Mouse (Mus musculus) lung, postnatal 4 days (tissue): ENCODE data around the gene Tarsl2.

ENCODE experiments used
- DNase-seq, 2 experiments: peaks; one replicate each; pipeline ENCODE4 v3.0.0; 2021

Gene Tarsl2

DNA sequence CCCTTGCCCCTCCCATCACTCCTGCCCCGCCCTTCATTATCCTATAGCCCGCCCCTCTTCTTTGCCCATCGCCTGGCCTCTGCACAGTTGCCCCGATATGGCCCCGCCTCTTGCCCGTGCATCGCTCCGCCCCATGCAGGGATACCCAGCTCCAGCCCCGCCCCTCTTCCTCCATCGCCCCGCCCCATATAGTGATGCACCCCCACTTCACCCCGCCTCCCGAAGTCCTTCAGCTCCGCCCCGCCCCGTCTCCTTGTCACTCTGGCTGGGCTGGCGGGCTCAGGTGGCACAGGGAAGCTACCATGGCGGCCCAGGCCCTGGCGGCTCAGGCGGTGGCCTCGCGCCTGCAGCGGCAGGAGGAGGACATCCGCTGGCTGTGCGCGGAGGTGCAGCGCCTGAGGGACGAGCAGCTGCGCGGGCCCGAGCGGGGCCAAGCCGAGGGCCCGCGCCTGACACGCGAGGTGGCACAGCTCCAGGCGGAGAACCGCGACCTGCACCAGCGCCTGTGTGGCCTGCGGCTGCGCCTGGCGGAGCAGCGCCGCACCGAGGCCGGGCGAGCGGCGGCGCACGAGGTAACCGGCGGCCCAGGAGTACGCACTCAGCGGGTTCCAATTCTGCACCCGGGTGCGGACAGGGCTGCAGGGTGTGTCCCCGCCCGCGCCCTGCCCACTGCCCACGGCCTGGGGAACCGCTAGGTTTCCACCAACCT, at the start of gene Tarsl2:
Tarsl2 (plus strand) TSS at position 256 of the 709 bp plus-strand sequence.
- DNase-seq, result peak; percentile 94 to 97

DNA sequence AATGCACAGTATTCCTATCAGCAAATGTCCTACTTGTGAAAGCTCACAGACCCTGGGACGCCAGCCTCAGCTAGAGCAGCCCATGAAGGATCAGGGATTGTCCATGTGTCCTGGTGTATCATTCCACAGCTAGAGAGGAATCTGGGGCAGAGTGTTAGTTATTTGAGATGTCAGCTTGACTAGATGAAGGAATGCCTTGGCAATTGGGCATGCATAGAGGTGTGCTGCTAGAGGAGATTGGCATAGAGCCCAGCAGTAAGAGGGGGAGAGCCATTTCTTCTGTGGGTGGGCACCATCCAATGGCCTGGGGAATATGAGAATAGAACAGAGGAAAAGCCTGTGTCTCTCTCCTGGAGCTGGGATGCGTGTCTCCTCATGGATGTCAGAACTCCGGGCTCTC, 38.6 kb upstream of the Tarsl2 start:
- no peak for DNase-seq

DNA sequence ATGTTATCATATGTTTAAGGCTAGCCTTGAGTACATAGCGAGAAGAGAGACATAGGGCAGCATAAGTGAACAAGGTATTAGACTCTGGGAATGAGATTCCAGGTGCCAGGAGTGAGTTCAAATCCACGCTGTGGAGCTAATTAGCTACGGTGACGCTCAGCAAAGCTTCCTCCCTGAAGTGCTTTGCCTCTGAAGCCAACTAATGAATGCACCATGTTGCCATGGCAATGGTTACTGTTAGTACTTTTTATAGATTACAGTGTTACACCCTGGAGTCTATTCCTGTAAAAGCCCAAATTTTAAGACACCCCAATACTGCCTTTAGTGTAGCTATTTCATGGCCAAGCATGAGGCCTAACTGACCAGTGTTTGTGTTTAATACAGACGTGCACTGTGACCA, 37.7 kb upstream of the Tarsl2 start:
- no peak for DNase-seq

DNA sequence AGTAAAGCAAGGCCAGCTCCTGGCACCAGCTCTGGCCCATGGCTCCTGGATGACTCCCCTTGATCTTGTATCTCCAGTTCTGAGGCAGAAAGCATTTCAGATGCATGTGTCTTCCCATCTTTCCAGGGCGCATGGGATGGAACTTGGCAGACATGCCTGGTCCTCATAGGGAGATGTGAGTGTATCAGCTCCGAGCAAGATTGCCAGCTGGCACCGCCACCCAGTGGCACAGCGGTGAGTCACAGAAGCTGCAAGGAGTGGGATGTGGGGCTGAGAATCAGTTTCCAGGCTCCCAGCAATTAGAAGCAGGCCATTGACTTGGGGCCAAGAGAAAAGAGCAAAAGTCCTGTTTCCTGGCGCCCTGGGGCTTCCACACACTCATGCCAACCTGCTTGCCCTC, 34.5 kb upstream of the Tarsl2 start:
- peak; percentile 6 to 26 for DNase-seq

DNA sequence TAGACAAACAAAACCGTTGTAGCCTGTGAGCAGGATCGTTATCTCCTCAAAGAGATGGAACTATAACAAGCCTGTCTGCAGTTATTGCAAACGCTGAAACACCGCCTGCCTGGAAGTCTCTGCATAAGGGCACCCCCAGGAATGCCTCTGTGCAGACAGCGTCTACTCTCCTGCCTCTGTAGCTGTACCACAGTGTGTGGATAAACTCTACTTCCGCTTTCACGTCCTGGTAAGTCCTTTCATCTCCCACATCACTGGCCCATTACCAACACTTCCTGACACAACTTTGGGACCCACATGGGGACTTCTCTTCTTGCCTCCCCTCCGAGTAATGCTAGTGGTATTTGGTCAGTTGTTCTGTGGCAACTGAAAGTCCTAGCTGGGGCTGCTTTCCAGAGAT, 34.0 kb upstream of the Tarsl2 start:
- no peak for DNase-seq

DNA sequence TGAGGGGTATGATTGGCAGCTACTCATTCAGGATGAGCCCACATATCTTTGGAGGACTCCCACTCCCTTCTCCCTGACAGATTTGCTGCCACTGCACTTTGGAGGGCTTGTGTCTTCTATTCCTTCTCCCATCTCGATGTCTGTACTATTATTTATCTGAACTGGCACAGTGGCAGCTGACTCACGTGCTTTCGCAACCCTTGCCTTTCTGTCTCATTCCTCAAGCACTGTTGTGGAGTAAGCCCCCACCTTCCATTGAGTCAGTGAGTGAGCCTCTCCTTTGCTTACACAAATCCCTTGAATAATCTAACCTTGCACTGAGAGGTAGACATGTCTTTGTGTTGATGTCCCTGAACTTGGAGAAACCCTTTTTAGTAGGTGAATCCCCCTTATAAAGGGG, 33.4 kb upstream of the Tarsl2 start:
- no peak for DNase-seq

DNA sequence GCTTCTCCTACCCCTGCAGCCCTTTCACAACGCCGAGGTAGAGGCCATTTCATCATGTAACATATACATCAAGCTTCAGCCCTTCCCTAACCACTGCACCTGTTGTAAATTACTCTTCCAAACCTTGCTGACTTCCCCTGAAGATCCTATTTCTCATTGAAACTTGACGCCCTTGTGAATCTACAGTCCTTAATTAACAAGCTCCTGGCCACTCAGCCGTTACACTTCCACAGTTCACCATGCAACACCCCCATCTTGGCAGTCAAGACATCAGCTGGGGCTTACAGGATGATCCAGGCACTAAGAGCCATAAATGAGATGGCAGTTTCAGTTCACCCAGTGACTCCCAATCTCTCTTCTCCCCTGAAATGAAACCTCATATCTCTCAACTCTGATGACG, 31.0 kb upstream of the Tarsl2 start:
- no peak for DNase-seq

DNA sequence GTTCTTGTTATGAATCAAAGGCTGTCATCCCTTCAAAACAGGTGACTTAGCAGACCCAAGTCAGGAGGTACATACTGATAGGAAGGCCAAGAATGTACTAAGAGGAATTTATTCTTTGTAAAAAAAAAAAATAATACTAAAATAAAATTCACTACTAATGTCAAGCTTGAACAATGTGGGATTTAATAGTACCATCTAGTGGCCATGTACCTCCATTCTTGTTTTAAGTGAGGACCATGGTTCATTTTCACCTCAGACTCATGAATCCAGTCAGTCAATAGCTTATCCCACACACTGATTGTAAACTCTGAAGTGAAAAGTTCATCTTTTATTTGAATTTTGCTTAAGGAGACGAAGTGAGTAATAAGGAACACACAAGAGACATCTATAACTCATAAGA, 25.9 kb upstream of the Tarsl2 start:
- no peak for DNase-seq

DNA sequence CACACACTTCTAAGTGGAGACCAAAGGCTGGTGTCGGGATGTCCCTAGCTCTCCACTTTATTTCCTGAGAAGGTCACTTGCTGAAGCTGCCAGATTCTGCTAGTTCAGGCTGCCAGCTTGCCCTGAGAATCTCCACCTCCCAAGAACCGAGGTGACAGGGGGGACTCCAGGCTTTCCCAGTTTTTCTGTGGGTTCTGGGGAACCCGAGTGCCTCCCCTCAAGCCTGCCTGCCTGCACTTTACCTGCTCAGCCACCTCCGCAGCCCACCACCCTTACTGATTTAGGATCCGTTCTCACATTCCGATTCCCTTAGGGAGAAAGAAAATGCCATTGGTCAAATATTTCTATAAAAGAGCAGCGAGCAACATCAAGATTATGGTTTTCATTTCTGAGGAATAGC, 24.0 kb upstream of the Tarsl2 start:
- no peak for DNase-seq

DNA sequence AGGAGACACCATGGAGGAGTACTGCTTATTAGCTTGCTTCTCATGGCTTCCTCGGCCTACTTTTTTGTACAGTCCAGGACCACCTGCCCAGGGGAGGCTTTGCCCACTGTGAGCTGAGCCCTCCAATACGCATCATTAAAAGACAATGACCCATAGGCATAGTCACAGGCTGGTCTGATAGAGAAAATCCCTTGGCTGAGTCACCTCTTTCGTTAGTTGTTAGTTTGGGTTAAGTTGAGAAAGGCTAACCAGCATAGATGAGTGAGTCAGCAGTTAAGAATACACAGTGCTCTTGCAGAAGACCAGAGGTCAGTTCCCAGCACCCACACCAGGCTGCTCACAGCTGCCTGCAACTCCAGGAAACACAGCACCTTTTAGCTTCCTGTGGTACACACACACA, 21.4 kb upstream of the Tarsl2 start:
- no peak for DNase-seq

DNA sequence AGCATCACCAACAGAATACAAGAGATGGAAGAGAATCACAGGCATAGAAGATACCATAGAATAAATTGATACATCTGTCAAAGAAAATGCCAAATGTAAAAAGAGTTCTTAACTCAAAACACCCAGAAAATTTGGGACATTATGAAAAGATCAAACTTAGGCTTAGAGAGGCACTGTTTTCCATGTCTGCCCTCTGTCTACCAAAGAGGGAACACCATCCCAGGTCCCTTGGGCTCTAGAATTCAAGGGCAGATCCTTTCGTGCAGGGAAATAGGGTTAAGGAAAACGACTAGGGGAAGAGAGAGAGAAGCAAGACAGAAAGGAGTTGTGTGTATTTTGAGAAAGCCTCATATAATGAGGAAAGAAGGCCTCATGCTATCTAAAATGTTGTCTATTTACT, 19.2 kb upstream of the Tarsl2 start:
- DNase-seq, result no peak

DNA sequence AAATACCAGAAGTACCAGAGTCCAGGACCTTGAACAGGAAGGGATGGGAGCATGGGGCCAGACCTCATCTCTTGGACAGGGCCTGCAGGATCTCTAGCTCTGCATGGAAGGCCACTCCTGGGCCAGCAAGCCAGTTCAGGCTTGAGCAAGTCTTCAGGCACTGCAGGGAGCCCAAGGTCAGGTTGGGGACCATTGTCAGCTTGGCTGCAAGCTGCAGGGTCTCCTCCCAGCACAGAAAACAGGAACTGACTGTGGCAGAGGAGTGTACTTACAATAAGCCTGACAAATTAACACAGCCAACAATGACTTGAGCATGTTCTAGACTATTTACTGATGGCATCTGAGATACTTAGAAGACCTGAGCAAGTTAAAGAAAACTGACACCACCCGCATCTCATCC, 14.9 kb upstream of the Tarsl2 start:
- no peak for DNase-seq

DNA sequence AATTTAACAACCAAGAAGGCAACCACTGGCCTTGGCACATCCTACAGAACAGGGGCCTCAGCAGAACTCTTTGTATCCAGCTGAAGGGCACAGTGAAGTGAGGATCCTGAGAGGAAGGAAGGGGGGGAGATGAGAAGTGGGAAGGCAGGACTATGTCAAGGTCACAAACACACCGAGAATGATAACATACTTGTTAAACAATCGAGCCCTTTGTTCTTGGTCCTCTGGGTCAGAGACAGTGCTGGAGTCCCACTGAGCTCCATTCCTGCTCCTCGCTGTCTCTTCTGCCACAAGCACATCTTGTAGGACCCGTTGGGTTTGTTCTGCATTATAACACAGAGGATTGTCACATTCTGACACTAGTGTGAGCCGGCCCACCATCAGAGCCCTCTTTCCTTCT, 14.0 kb upstream of the Tarsl2 start:
- DNase-seq, result no peak

DNA sequence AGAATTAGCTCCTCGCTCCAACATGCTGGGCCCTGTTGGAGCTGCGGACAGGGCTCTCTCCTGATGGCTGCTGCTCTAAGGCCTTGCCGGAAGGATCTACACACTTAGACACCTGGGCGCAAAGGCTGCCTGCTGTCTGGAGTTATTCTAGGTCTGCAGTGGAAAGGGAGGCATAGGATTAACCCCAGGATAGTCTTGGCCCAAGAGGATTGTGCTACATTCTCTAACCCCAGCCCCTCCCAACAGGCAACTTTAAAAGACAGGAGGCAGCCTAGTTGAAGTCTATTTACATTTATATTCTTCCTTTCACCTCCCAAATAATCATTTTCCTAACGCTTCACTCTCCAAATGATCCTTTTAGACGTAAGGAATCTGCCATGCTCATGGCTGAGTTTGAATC, 8.9 kb upstream of the Tarsl2 start:
- DNase-seq, result no peak

DNA sequence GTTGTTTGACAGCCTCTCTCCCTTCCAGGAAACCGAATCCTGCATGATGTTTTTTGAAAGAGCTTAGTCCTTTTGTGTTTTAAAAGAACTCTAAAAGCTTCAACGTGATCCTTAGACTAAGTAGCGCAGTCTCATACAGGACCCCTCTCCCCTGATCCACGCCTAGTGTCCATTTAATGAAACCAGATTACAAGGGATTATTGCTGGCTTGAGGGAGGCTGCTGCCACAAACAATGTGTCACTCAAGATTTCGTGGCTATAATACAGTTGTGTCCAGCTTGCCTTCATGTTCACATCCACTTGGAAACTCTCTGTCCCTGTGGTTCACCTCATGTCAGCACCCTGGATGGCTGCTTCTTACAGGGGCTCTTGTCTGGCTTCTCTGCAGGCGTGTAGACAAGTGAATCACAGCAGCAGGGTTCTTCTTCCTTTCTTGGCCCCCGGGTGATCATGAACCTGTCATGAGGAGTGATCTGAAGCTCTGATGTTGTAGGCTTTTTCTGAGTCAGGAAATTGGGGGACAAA, 8.3 kb upstream of the Tarsl2 start:
- no peak for DNase-seq

DNA sequence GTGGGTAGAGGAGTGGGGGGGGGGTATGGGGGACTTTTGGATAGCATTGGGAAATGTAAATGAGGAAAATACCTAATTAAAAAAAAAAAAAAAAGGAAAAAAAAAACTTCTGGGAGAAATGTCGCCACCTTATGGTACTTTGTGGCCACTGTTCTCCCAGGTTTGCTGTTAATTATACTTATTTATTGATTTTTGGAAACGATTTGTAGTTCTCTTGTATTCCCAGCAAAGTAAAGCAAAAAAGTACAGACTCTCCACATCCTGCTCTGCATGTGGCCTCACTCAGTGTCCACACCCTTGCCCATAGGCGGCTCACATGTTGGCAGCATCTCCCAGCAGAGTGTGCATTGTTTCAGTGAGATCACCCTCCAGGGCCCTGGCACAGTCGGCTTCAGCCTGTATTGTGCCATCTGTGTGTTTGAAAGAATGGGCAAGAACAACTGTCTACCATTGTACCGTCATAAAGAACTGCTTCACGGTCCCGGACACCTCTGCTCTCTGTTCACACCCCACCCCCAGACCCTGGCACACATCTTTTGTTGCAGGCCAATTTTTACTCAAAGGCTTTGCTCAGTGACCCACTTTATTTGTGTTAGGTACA, 6.4 kb upstream of the Tarsl2 start:
- DNase-seq, result no peak

DNA sequence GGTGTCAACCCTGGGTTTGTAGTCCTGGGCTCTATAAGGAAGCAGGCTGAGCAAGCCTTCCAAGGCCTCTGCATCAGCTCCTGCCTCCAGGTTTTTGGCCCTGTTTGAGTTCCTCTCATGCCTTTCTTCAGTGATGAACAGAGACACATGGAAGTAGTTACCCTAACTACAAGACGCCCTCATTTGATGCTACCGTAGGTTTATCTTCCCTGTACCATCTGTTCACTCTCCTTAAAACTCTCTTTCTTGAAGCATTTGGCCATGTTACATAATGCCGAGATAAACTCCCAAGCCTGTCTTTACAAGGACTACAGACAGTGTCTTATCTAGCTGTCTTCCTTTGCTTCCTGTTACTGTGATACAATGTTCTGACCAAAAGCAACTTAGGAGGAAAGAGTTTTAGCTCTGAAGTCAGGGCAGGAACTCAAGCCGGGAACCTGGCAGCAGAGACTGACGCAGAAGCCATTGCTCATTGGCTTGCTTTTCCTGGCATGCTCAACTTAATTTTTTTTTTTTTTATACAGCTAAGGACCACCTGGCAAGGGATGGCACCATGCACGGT, 4.8 kb upstream of the Tarsl2 start:
- no peak for DNase-seq

DNA sequence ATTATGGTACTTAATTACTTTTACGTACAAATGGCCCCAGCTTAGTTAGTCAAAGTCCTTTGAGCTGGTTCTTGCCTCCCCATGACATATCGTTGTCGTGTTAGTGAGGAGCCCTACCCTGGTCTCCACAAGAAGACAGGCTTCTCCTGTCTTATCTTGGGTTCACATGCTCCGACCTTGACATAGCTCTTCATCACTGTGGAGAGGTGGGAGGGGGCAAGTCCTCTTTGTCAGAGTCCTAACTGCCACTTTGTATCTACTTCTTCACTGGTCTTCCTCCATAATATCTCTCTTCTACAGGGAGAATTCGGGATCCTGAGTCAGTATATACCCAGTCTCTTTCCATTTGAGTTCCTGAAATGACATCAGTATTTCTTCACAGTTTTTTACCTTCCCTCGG, 4.0 kb upstream of the Tarsl2 start:
- DNase-seq, result no peak

DNA sequence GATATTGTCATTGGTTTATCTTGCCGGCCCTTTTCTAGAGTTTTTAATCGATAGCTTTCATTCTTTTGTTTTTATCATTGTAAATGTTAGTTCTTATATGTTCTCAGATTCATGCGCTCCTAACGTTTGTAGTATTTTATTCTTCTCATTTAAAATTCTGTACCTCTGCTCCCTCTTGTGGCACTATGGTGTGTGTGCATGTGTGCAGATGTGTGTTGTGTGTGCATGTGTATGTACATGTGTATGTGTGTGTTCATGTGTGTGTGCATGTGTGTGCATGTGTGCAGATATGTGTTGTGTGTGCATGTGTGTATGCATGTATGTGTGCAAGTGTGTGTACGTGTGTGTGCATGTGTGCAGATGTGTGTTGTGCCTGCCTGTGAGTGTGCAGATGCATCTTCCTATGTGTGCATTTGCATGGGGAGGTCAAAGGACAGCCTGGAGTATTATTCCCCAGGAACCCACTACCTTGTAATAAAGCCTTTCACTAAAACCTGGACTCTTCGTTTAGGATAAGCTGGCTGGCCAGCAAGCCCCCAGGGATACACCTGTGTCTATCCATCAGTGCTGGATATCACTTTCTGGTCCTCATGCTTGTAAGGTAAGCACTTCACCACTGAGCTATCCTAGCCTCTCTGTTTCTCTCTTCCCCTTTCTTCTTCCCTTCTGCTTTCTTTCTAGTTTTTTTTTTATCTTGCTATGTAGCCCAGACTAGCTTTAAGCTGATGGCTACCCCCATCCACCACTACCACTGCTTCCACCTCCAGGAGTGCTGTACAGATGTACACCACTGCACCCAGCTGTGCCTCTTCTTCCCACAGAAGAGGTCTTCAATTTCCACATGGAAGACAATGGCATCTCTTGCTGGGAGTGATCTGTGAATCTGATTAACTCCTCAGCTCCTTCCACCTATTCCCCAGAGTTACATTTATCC, 2.1 kb upstream of the Tarsl2 start:
- no peak for DNase-seq

DNA sequence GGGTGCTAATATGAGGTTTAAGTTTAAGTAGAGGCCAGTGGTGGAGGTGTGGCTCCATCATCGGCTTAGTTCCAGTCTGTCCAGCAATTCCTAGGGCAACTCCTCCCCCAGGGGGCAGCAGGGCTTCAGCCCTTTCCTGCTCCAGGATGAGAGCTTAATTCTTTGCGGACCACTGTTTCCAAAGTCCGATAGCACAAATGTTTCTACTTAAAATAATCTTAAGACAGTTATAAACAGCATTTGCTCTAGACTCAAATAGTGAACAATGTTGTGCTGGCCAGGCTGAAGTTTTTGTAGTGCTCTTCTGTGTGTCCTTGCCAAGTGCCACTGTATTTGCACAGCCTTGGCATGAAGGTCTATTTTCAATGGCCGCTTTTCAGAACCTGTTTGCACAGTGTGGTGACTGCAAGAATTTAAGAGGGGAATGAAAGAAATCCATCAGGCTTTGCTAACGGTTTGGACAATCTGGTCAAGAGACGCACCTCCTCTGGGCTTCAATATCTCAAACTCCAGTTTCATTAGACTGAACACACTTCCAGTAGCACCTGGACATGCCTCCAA, 757 bp upstream of the Tarsl2 start:
- DNase-seq, result peak; percentile 32 to 37

DNA sequence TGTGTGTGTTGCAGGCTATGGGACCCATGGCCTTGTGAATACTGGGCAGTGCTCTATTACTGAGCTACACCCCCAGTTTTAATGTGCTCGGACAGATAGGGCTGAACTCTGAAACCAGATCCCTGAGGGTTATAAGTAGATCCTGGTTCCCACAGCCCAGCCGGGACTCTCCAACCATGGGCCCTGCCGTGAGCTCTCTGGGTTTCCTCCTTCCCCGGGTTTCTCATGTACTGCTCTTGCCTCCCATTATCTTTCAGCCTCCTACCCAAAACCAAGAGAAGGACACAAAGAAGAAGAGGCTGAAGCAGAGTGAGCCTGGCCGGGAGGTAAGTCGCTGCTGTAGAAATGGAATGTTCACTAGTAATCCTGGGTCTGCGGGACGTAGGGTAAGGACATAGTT, 1.3 kb downstream of the Tarsl2 start:
- no peak for DNase-seq

DNA sequence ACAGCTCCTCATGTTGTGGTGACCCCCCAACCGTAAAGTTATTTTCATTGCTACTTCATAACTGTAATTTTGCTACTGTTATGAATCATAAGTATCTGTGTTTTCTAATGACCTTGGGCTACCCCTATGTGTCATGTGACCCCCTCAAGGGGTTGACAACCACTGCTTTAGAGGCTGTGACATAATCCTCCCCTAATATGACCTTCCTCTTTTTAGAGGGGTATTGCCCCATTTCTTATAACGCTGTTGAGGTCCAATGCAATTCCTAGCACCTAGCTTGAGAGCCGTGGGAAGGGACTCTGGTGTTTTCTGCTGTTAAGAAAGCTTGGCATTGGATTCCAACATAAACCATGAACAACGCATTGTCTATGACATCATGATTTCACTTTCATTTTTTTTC, 6.0 kb downstream of the Tarsl2 start:
- DNase-seq, result no peak

DNA sequence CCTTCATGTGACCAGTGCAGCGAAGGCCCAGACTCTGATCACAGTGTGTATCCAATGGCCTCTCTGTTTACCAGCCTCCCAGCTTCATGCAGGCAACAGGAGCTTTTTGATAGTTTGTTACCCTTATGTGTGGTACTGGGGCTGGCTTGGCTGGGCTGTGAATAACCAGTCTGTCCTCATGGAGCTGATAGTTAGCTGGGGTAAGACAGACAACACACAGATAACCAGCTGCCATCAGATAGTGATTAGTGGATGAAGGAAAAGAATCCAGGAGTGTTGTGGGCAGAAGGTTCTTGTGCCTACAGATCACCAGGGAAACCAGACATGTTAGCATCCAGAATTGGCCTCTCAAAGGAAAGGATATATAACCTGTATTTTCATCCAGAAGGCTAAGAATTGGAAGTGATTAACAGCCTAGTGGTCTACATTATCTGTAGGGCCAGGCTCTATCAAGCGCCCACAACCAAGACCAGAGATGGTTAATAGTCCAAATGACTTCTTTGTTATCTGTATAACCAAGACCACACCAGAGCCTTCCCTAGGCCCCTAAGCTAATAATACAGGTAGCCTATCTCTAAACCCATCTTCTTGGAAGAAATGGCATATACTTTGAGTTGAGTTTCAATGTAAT, 12.9 kb downstream of the Tarsl2 start:
- DNase-seq, result no peak
